Mouse (Mus musculus) heart, embryonic 15.5 days (tissue): ENCODE measurements around the gene Elovl2. TPM values are rescaled to one million over a fixed set of nuclear protein-coding genes. Genes with fewer than 3 reads are reported as not detected.

Experiments
- polyA plus RNA-seq: library from polyadenylated mRNA; unstranded; fragments of >200 nt; fragmentation: Nextera tagmentation; extraction: Ambion mirVana; gene quantifications from 2 replicates; pipeline ENCODE4 v1.2.1, GENCODE M21; 2015

Elovl2 gene
- polyA plus RNA-seq, 1 experiment from 2014 or later = 0.59 TPM

Other genes starting within 250 kb of the Elovl2 start
- 47.5 and 49.6 TPM in 2 replicates for gene Pak1ip1, start 219.4 kb downstream of the Elovl2 start, polyA plus RNA-seq
- gene Tmem14c, start 204.1 kb downstream of the Elovl2 start, polyA plus RNA-seq = 206 TPM in 2 replicates
- 0.04 and 0.22 TPM in 2 replicates for gene Mak, start 140.7 kb downstream of the Elovl2 start, polyA plus RNA-seq
- 0.06 TPM in 1 of 2 replicates, not detected in the other for gene Gcm2, start 109.4 kb downstream of the Elovl2 start, polyA plus RNA-seq
- not detected in 2 replicates for gene Sycp2l, start 106.1 kb downstream of the Elovl2 start, polyA plus RNA-seq
- 9.6 and 10.8 TPM in 2 replicates for gene Smim13, start 29.4 kb upstream of the Elovl2 start, polyA plus RNA-seq
- gene Gm17364, start 53.6 kb upstream of the Elovl2 start, polyA plus RNA-seq = not detected in 2 replicates